Mouse (Mus musculus) hindbrain, postnatal 0 days (tissue): ENCODE results near the gene Snx4. TPM values are rescaled to one million over a fixed set of nuclear protein-coding genes. Genes with fewer than 3 reads are reported as not detected.

Experiments used
- ATAC-seq: fragments of 200-750 bp; cut with Nextera tagmentation; 2 replicates; pipeline ENCODE4 v1.8.0; 2017; ENCODE audit warnings: mild to moderate bottlenecking, moderate TSS enrichment, moderate library complexity
- DNase-seq: peaks from one replicate; pipeline ENCODE4 v3.0.0-alpha.2; 2015; ENCODE audit warnings: low spot score
- H3K27ac ChIP-seq: fragments of 300-500 bp; sonication (generic); 2 replicates; pipeline ENCODE4 v1.5.1; 2014; ENCODE audit warnings: mild to moderate bottlenecking
- H3K27me3 ChIP-seq: fragments of 300-500 bp; sonication (generic); 2 replicates; pipeline ENCODE4 v1.6.1; 2014; ENCODE audit warnings: low read length, mixed read lengths; ENCODE audit not compliant: insufficient read depth
- H3K36me3 ChIP-seq: fragments of 300-500 bp; sonication (generic); 2 replicates; pipeline ENCODE4 v1.6.1; 2014; ENCODE audit warnings: low read length, mixed read lengths; ENCODE audit not compliant: insufficient read depth
- H3K4me1 ChIP-seq: fragments of 300-500 bp; sonication (generic); 2 replicates; pipeline ENCODE4 v1.6.1; 2014; ENCODE audit warnings: antibody characterized with exemption, low read length, mixed read lengths; ENCODE audit not compliant: insufficient read depth
- H3K4me2 ChIP-seq: fragments of 300-500 bp; sonication (generic); 2 replicates; pipeline ENCODE4 v1.6.1; 2014; ENCODE audit warnings: low read depth, mild to moderate bottlenecking, low read length, moderate library complexity, mixed read lengths
- H3K4me3 ChIP-seq: fragments of 300-500 bp; sonication (generic); 2 replicates; pipeline ENCODE4 v1.5.1; 2014; ENCODE audit warnings: low read length
- H3K9ac ChIP-seq: fragments of 300-500 bp; sonication (generic); replicated peaks from 2 replicates; pipeline ENCODE4 v1.6.1; 2014; ENCODE audit warnings: mild to moderate bottlenecking, low read length, moderate library complexity, mixed read lengths
- H3K9me3 ChIP-seq: fragments of 300-500 bp; sonication (generic); 2 replicates; pipeline ENCODE4 v1.6.1; 2016; ENCODE audit warnings: low read length, mixed read lengths
- CTCF ChIP-seq: IDR thresholded peaks from 2 replicates; pipeline ENCODE4 v1.5.1; 2016; ENCODE audit warnings: antibody characterized with exemption, control low read depth, low read depth
- WGBS: fragments of 180-500 bp; shearing (Covaris S2); extraction: QIAGEN DNeasy Blood & Tissue Kit; methylation state at CpG from one replicate; pipeline ENCODE4 v1.1.7; 2014; 5-methylcytosine and 5-hydroxymethylcytosine counted together
- polyA plus RNA-seq: library from polyadenylated mRNA; unstranded; fragments of >200 nt; fragmentation: Nextera tagmentation; extraction: Ambion mirVana; gene quantifications from 2 replicates; pipeline ENCODE4 v1.2.1, GENCODE M21; 2015
- total RNA-seq: library from RNA; depleted of rRNA; stranded (reverse); fragments of >200 nt; gene quantifications from 2 replicates; pipeline ENCODE4 v1.2.3, GENCODE M21; 2014

Gene Snx4
- total and polyA plus RNA-seq, 2 experiments from 2014 or later = 46.4 to 103 TPM

- H3K36me3 ChIP-seq = peaks cover 5% of the 10 kb centered on the region
- H3K4me1 ChIP-seq = peaks cover under 1% of the 10 kb centered on the region; the same call in 1 of the 2 replicates
- no peak for ATAC-seq
- TF ChIP-seq CTCF = no peak
- H3K9me3 ChIP-seq = no peaks in the 10 kb centered on the region
- no peak for DNase-seq
- H3K4me2 ChIP-seq = no peak overlapping the region
- no peak overlapping the region for H3K9ac ChIP-seq
- H3K27ac ChIP-seq = no peak overlapping the region
- H3K4me3 ChIP-seq = no peak overlapping the region
- no peaks in the 10 kb centered on the region for H3K27me3 ChIP-seq
- 81% methylated on average over 2 of the region's 2 CpGs for WGBS
These were observed 4.2 kb upstream of the Snx4 start for GRCm38 (mm10) chr16:33247006-33247405.

GRCm38 (mm10) chr16:33250651-33251120 lies 556 bp upstream of the Snx4 start:
- Histone ChIP-seq H3K36me3 (no peaks in the 10 kb centered on the region), H3K27ac (peak overlapping the region; percentile 87; the same call in 1 of the 2 replicates), H3K4me1 (peaks cover 7% of the 10 kb centered on the region; the same call in 1 of the 2 replicates), H3K9me3 (no peaks in the 10 kb centered on the region), H3K27me3 (no peaks in the 10 kb centered on the region), H3K9ac (peak overlapping the region; percentile 93), H3K4me3 (peak overlapping the region; percentile 87), H3K4me2 (peak overlapping the region; percentile 84)
- ATAC-seq = no peak
- WGBS = 15% methylated on average over 9 of the region's 9 CpGs
- TF ChIP-seq CTCF = no peak
- peak; percentile 9 for DNase-seq

GRCm38 (mm10) chr16:33255601-33256000 lies 4.4 kb downstream of the Snx4 start:
- Histone ChIP-seq H3K4me2 (no peak overlapping the region), H3K36me3 (no peaks in the 10 kb centered on the region), H3K4me3 (no peak overlapping the region), H3K27ac (no peak overlapping the region), H3K9ac (no peak overlapping the region), H3K9me3 (no peaks in the 10 kb centered on the region), H3K27me3 (no peaks in the 10 kb centered on the region), H3K4me1 (peaks cover 7% of the 10 kb centered on the region; the same call in 1 of the 2 replicates)
- TF ChIP-seq CTCF = no peak
- ATAC-seq (no peak), DNase-seq (no peak)
- WGBS = 83% methylated on average over 7 of the region's 7 CpGs

GRCm38 (mm10) chr16:33258530-33258929 lies 7.3 kb downstream of the Snx4 start:
- no peaks in the 10 kb centered on the region for H3K4me1 ChIP-seq
- H3K9me3 ChIP-seq = no peaks in the 10 kb centered on the region
- H3K36me3 ChIP-seq = no peaks in the 10 kb centered on the region
- TF ChIP-seq CTCF = no peak
- no peak overlapping the region for H3K4me2 ChIP-seq
- no peak overlapping the region for H3K4me3 ChIP-seq
- no peak overlapping the region for H3K27ac ChIP-seq
- no peak overlapping the region for H3K9ac ChIP-seq
- no peak for DNase-seq
- no peak for ATAC-seq
- WGBS = 80% methylated on average over 2 of the region's 2 CpGs
- no peaks in the 10 kb centered on the region for H3K27me3 ChIP-seq

- no peak overlapping the region for H3K4me3 ChIP-seq
- H3K36me3 ChIP-seq = peaks cover under 1% of the 10 kb centered on the region; the same call in 1 of the 2 replicates
- H3K4me1 ChIP-seq = no peaks in the 10 kb centered on the region
- no peaks in the 10 kb centered on the region for H3K27me3 ChIP-seq
- WGBS = 80% methylated on average over 3 of the region's 3 CpGs
- no peak overlapping the region for H3K9ac ChIP-seq
- no peak overlapping the region for H3K27ac ChIP-seq
- no peaks in the 10 kb centered on the region for H3K9me3 ChIP-seq
- no peak for ATAC-seq
- TF ChIP-seq CTCF = no peak
- no peak for DNase-seq
- no peak overlapping the region for H3K4me2 ChIP-seq
These were observed 8.6 kb downstream of the Snx4 start for GRCm38 (mm10) chr16:33259824-33260223.

GRCm38 (mm10) chr16:33260825-33261224 lies 9.6 kb downstream of the Snx4 start:
- Histone ChIP-seq H3K27ac (no peak overlapping the region), H3K9me3 (no peaks in the 10 kb centered on the region), H3K9ac (no peak overlapping the region), H3K36me3 (peaks cover 11% of the 10 kb centered on the region; the same call in 1 of the 2 replicates), H3K4me2 (no peak overlapping the region), H3K4me1 (no peaks in the 10 kb centered on the region), H3K4me3 (no peak overlapping the region), H3K27me3 (no peaks in the 10 kb centered on the region)
- no peak for ATAC-seq
- TF ChIP-seq CTCF = no peak
- 84% methylated on average over 8 of the region's 8 CpGs for WGBS
- DNase-seq = no peak

GRCm38 (mm10) chr16:33261584-33262061 lies 10.4 kb downstream of the Snx4 start:
- Histone ChIP-seq H3K9ac (no peak overlapping the region), H3K4me1 (no peaks in the 10 kb centered on the region)

More at GRCm38 (mm10) chr16:33261584-33262061, 10.4 kb downstream of the Snx4 start:
- no peaks in the 10 kb centered on the region for H3K27me3 ChIP-seq
- TF ChIP-seq CTCF = no peak
- H3K4me2 ChIP-seq = no peak overlapping the region
- WGBS = 85% methylated on average over 2 of the region's 2 CpGs
- DNase-seq (no peak), ATAC-seq (no peak)
- no peaks in the 10 kb centered on the region for H3K9me3 ChIP-seq
- no peak overlapping the region for H3K4me3 ChIP-seq
- H3K36me3 ChIP-seq = peaks cover 17% of the 10 kb centered on the region; the same call in 1 of the 2 replicates
- no peak overlapping the region for H3K27ac ChIP-seq
